ENCODE assay signal across 8 mouse cellular contexts in genomic region chr4:86857113-86858069, GRCm38 (mm10). TPM values are rescaled to one million over a fixed set of nuclear protein-coding genes. Genes with fewer than 3 reads are reported as not detected.
DNase-seq lines count a peak whose midpoint lies in the region; ATAC-seq lines count a peak whose summit lies in the region.

Gene Rps6, minus strand, starts transcription at chr4:86857412.

- no peaks in the 10 kb centered on the region for H3K9me3 ChIP-seq in hindbrain, embryonic 12.5 days (replicated peaks)

- ATAC-seq in hindbrain, embryonic 12.5 days (ENCODE audit: low FRiP score) = peak; percentile 99

- under 1% methylated on average over 68 of the region's 68 CpGs for WGBS in hindbrain, embryonic 12.5 days

- no peaks in the 10 kb centered on the region for H3K27me3 ChIP-seq in hindbrain, embryonic 12.5 days

- H3K4me2 ChIP-seq in hindbrain, embryonic 12.5 days (replicated peaks) = peak within 1 kb of the TSS; percentile 79

- H3K9ac ChIP-seq in hindbrain, embryonic 12.5 days = peak within 1 kb of the TSS; percentile 99

- H3K4me3 ChIP-seq in hindbrain, embryonic 12.5 days = peak within 1 kb of the TSS; percentile 95

- peaks cover 14% of the 10 kb centered on the region for H3K4me1 ChIP-seq in hindbrain, embryonic 12.5 days

- peaks cover 30% of the 10 kb centered on the region for H3K36me3 ChIP-seq in hindbrain, embryonic 12.5 days

- peak within 1 kb of the TSS; percentile 96 for H3K27ac ChIP-seq in hindbrain, embryonic 12.5 days

- DNase-seq in Muller cell, postnatal 12 days (ENCODE audit: inconsistent ontology term) = peak; percentile 95
- peak; percentile 96 for DNase-seq in cerebellum, adult 9-11 months
- peak; percentile 93 to 96 for DNase-seq in frontal cortex, postnatal 10 days (ENCODE audit: low spot score in 2 of 2)
- peak; percentile 95 to 98 for DNase-seq in layer of hippocampus, postnatal 14 days (ENCODE audit: low spot score in 2 of 2)
- peak; percentile 97 for DNase-seq in lung, postnatal 14 days
- peak; percentile 97 for DNase-seq in retina, adult 2 months (ENCODE audit: low read depth, low spot score)
- peak; percentile 93 to 94 for DNase-seq in thymus, postnatal 36 days

RNA-seq across cellular contexts. Expression of gene Rps6, which starts in this region (rescaled TPM):
- polyA plus RNA-seq in hindbrain, embryonic 12.5 days (2016; fragmentation: Nextera tagmentation; extraction: Ambion mirVana) = 477 and 478 TPM in 2 replicates
- total RNA-seq in layer of hippocampus, postnatal 14 days (2021) = 100 to 1,000 TPM; 393 to 396 TPM

Comparison
In these comparisons a context has a peak if more than half of its experiments do, and no peak if none do; other contexts are left out.
1. Peak in every context shown above with its lines: DNase-seq, ATAC-seq, H3K4me3 ChIP-seq and H3K27ac ChIP-seq.